Comparison of ENCODE assay signal across 11 mouse cellular contexts in genomic region chr7:25393451-25394210, GRCm38 (mm10). TPM values are rescaled to one million over a fixed set of nuclear protein-coding genes. Genes with fewer than 3 reads are reported as not detected.
A peak's percentile ranks its signal among the peaks of the same experiment; 100 is the strongest.
DNase-seq lines count a peak whose midpoint lies in the region; ATAC-seq lines count a peak whose summit lies in the region.
"Had no signal": no experiment of that assay in that cellular context is flagged by ENCODE, and none has a peak within 500 bp of the region (broad histone marks: within the 10 kb centered on the region; RNA-seq: fewer than 3 reads in every experiment).

No protein-coding gene starts in this region.

- H3K36me3 ChIP-seq in heart, embryonic 15.5 days: no peaks in the 10 kb centered on the region
- H3K36me3 ChIP-seq in intestine, embryonic 14.5 days (ENCODE audit: control insufficient read depth, insufficient read depth, low read length): no peaks in the 10 kb centered on the region

- H3K9ac ChIP-seq in heart, embryonic 15.5 days: 0 out of 2 replicates have a peak overlapping the region, but pooled peaks have one; percentile 75
- 0 out of 2 replicates have a peak overlapping the region, but pooled peaks have one; percentile 5 for H3K9ac ChIP-seq in intestine, embryonic 14.5 days (ENCODE audit: low read length)

- peak overlapping the region; percentile 81; the same call in 1 of the 2 replicates for H3K4me3 ChIP-seq in heart, embryonic 15.5 days
- 0 out of 2 replicates have a peak overlapping the region, but pooled peaks have one; percentile 70 for H3K4me3 ChIP-seq in intestine, embryonic 14.5 days (ENCODE audit: low read depth, low read length)

- no peaks in the 10 kb centered on the region for H3K27me3 ChIP-seq in heart, embryonic 15.5 days
- H3K27me3 ChIP-seq in intestine, embryonic 14.5 days (replicated peaks; ENCODE audit: control insufficient read depth, insufficient read depth, low read length): no peaks in the 10 kb centered on the region

- no peak for ATAC-seq in heart, embryonic 15.5 days (replicated peaks; ENCODE audit: insufficient number of reproducible peaks, insufficient read depth, low FRiP score, low read depth)
- no peak for ATAC-seq in intestine, embryonic 14.5 days (replicated peaks; ENCODE audit: low FRiP score, low TSS enrichment, low read depth)

- H3K9me3 ChIP-seq in heart, embryonic 15.5 days (replicated peaks): no peaks in the 10 kb centered on the region
- H3K9me3 ChIP-seq in intestine, embryonic 14.5 days (ENCODE audit: control insufficient read depth, low read length): no peaks in the 10 kb centered on the region

- H3K4me1 ChIP-seq in heart, embryonic 15.5 days (replicated peaks): peaks cover 45% of the 10 kb centered on the region
- H3K4me1 ChIP-seq in intestine, embryonic 14.5 days (replicated peaks; ENCODE audit: control insufficient read depth, insufficient read depth, low read length): peaks cover 32% of the 10 kb centered on the region

- DNase-seq in heart, postnatal 36 days: no peak
- peak; percentile 19 for DNase-seq in urinary bladder, adult 2 months (ENCODE audit: low spot score)
- DNase-seq in urinary bladder, postnatal 36 days (ENCODE audit: low spot score in 2 of 2): no peak
- no peak for DNase-seq in intestine, embryonic 14.5 days (ENCODE audit: low spot score)
- DNase-seq in yolk sac, embryonic 10.5 days (ENCODE audit: low spot score): peak; percentile 23
- no peak for DNase-seq in layer of hippocampus, adult 9-11 months
- no peak for DNase-seq in urinary bladder, adult 18-20 months (ENCODE audit: low spot score in 2 of 2)
- DNase-seq: cerebellum, adult 18-20 months had no signal

- 76% methylated on average over 8 of the region's 8 CpGs for WGBS in heart, embryonic 15.5 days
- WGBS in intestine, embryonic 14.5 days: 81% methylated on average over 8 of the region's 8 CpGs

- H3K4me2 ChIP-seq in heart, embryonic 15.5 days: peak overlapping the region; percentile 90
- H3K4me2 ChIP-seq in intestine, embryonic 14.5 days (ENCODE audit: low read length): peak overlapping the region; percentile 62

- H3K27ac ChIP-seq in heart, embryonic 15.5 days: no peak overlapping the region
- H3K27ac ChIP-seq in intestine, embryonic 14.5 days (ENCODE audit: low read depth): no peak overlapping the region

- intact Hi-C loops in heart, postnatal 36 days (cut with DNase I): no loop called here

RNA-seq across cellular contexts. Expression of gene Lipe, which starts 4.9 kb away (rescaled TPM):
- polyA plus RNA-seq in heart, embryonic 15.5 days (2015; fragmentation: Nextera tagmentation; extraction: Ambion mirVana): 5.6 and 7.7 TPM in 2 replicates
- 10 to 100 TPM; 53.3 to 57.8 TPM for total RNA-seq in heart, postnatal 36 days (2021)
- polyA plus RNA-seq in urinary bladder, adult 2 months (2012; rRNA removed): 24.8 and 25.1 TPM in 2 replicates
- polyA plus RNA-seq in intestine, embryonic 14.5 days (2014; fragmentation: Nextera tagmentation; extraction: Ambion mirVana): 3.6 and 4.9 TPM in 2 replicates

RNA-seq across cellular contexts. Expression of gene Cxcl17, which starts 19.1 kb away (rescaled TPM):
- polyA plus RNA-seq in heart, embryonic 15.5 days (2015; fragmentation: Nextera tagmentation; extraction: Ambion mirVana): 0.28 and 0.51 TPM in 2 replicates
- total RNA-seq in heart, postnatal 36 days (2021): not detected
- polyA plus RNA-seq in urinary bladder, adult 2 months (2012; rRNA removed): 0.08 and 0.16 TPM in 2 replicates
- 0.42 TPM in 1 of 2 replicates, not detected in the other for polyA plus RNA-seq in intestine, embryonic 14.5 days (2014; fragmentation: Nextera tagmentation; extraction: Ambion mirVana)
- total RNA-seq: granulocyte monocyte progenitor cell, adult 5-6 weeks; megakaryocyte-erythroid progenitor cell, adult 5-6 weeks had no signal

RNA-seq across cellular contexts. Expression of gene Cnfn, which starts 24.1 kb away (rescaled TPM):
- polyA plus RNA-seq in heart, embryonic 15.5 days (2015; fragmentation: Nextera tagmentation; extraction: Ambion mirVana): 0.22 and 1.1 TPM in 2 replicates
- total RNA-seq in heart, postnatal 36 days (2021): not detected
- not detected in 2 replicates for polyA plus RNA-seq in urinary bladder, adult 2 months (2012; rRNA removed)
- not detected in 2 replicates for polyA plus RNA-seq in intestine, embryonic 14.5 days (2014; fragmentation: Nextera tagmentation; extraction: Ambion mirVana)
- total RNA-seq: granulocyte monocyte progenitor cell, adult 5-6 weeks; megakaryocyte-erythroid progenitor cell, adult 5-6 weeks had no signal

Comparison
In these comparisons a context has a peak if more than half of its experiments do, and no peak if none do; other contexts are left out.
1. DNase-seq: peak in urinary bladder, adult 2 months (single experiment) and yolk sac, embryonic 10.5 days (single experiment); none in heart, postnatal 36 days (0 of 2), urinary bladder, postnatal 36 days (0 of 2), intestine, embryonic 14.5 days (single experiment), layer of hippocampus, adult 9-11 months (single experiment) and urinary bladder, adult 18-20 months (0 of 2).